Mouse (Mus musculus) layer of hippocampus, postnatal 10 days (tissue): Measurements from ENCODE around the gene Kif17. TPM values are rescaled to one million over a fixed set of nuclear protein-coding genes. Genes with fewer than 3 reads are reported as not detected.

ENCODE experiments used
- DNase-seq, 2 experiments: peaks; one replicate each; pipeline ENCODE4 v3.0.0; 2021; ENCODE audit warnings: low spot score in 2 of 2
- microRNA-seq, 2 experiments: library from miRNA; unstranded; fragments of <30 nt; microRNA quantifications; one replicate each; pipeline ENCODE4 v1.2.0; 2021
- total RNA-seq, 2 experiments: library from RNA; stranded (reverse); gene quantifications; 2 replicates each; pipeline ENCODE4 v1.2.3; 2021

Kif17 gene
- total RNA-seq, 2 experiments from 2014 or later, result 12.5 to 12.7 TPM

DNA sequence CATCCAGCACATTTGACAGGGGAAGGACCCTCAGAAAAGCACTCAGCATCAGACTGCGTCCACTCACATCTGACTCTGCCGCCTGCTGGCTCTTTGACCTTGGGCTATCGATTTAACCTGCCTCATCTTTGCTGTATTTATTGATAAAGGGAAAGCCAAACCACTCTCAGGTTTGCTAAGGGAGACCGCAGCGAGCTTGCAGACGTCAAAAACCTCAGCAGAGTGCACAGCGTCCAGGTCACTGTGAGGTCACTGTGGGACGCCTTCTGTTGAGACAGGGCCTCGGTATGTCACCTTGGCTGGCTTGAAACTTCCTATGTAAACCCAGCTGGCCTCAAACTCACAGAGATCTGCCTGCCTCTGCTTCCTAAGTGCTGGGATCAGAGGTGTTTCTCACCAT, 87.1 kb downstream of the Kif17 start:
- DNase-seq, result no peak

- DNase-seq, result peak; percentile 67 to 68
These were observed 89.7 kb downstream of the Kif17 start for GRCm38 (mm10) chr4:138339963-138340362.

DNA sequence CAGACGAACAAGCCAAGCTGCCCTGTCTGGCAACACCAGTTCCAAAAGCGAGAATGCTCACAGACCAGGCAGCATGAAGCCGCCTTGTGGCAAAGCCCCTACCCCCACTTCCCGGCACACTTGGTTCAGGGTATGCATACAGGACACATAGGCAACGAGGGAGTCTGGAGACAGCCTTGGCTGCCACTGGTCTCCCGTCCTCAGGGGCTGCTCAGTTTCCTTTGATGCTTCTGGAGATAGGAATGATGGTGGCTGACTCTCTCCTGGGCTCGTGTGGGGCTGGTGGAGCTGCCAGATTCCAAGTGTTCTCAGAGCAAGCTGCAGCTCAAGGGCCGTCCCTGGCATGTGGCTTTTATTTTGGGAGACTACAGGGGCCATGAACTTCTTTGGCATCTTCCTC, 91.2 kb downstream of the Kif17 start:
- DNase-seq, result no peak

GRCm38 (mm10) chr4:138342048-138342447, 91.8 kb downstream of the Kif17 start:
- DNase-seq, result no peak

DNA sequence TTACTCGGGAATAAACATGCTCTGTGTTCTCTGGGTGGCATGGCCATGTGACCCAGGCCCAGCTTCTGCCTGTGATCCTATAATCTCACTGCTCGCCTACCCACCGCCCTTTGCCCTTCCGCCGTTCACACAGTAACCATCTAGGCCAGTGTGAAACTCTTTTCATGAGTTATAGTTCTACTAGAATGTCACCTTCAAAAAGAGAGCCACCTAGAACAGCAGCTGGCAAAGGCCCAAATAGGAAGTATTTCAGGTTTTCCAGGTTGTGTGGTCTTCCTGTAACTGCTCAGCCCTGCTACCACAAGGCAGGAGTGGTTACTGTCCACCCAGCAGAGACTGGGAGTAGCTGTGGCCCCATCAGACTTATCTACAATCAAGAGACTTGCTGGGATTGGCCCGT, 92.5 kb downstream of the Kif17 start:
- DNase-seq, result no peak

DNA sequence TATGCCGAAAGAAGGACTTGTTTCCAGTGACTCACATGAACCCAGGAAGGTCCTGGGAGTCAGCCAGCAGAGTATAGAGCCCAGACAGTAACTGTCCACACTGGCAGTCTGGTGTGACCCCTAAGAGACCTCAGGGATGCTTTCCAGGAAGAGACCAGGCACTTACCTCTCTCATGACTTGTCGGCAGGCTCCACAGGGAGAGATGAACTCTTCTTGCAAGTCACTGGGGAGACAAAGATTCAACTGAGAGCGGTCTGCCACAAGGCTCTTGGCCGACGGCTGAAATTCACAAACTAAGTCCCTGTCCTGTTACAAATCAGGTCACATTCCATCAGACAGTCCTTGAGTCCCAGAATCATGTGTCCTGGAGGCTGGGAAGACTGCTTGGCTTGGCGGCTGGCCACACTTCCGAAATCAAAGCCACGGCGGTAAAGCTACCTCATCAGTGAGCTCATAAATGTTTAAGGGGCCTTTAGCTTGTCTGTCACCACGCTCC, 93.2 kb downstream of the Kif17 start:
- no peak for DNase-seq

DNA sequence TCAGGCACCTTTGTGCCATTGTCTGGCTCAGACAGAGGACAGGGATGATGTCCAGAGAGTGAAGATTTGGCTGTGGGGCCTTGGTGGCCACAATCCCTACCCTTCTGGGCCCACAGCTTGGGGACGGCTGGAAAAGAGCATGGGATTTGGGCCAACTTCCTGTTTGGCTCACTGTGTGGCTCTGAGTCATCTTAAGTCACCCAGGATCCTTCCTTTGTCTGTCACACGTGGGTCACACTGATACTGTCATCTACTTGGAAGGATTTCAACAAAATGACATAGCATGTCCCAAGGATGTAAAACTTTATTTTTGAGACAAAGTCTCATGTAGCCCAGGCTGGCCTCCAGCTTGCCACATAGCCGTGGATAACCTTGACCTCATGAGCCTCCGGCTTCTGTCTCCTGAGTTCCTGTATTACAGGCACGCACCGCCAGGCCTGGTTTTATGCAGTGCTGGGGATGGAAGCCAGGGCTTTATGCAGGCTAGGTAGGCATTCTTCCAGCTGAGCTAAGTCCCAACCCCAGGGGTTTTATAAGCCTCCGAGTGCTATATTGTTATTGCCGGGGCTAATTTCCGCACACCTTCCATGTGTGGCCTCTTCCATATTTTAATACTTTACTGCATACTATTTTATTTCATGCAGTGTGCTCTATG, 94.8 kb downstream of the Kif17 start:
- DNase-seq, result no peak

- no peak for DNase-seq
These were observed 97.0 kb downstream of the Kif17 start for GRCm38 (mm10) chr4:138347280-138347679.

DNA sequence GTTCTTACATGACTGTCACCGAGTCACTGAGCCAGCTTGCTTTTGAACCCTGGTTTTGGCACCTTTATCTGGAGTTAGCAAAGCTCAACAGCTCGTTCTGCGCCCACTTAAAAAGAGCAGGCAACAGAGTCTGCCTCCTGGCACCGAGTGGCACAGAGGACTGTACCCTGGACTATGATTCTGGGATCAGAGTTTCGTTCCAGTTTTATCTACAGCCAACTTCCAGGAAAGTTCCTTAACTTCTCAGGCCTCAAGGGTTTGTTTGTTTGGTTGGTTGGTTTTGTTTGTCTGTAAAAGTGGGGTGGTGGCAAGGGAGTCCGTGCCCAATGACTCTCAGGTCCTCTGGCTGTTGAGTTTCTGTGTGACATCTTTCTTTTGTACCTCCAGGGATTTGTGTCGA, 98.5 kb downstream of the Kif17 start:
- no peak for DNase-seq

Small RNAs within 50 kb of the gene (microRNA-seq; reads per million reads assigned to microRNA genes)
- 0 reads per million in 2 experiments for gene Gm27646
- 7.4 to 7.8 reads per million in 2 experiments for gene Mir7019

Other genes with a start within 250 kb of the Kif17 start
- gene Hp1bp3, start 34.1 kb upstream of the Kif17 start, total RNA-seq, result 100 to 1,000 TPM; 158 to 161 TPM
- gene Sh2d5, start within 50 bp of the Kif17 start, total RNA-seq, result 10 to 100 TPM; 19.1 to 21.5 TPM
- gene Ddost, start 54.3 kb downstream of the Kif17 start, total RNA-seq, result 100 to 1,000 TPM; 106 to 108 TPM
- 100 to 1,000 TPM; 128 to 131 TPM for gene Pink1, start 75.9 kb downstream of the Kif17 start, total RNA-seq
- 1 to 10 TPM; 2.1 to 2.3 TPM for gene Cda, start 117.6 kb downstream of the Kif17 start, total RNA-seq
- gene Fam43b, start 146.1 kb downstream of the Kif17 start, total RNA-seq, result 10 to 100 TPM; 29.3 to 33.8 TPM
- gene Mul1, start 184.2 kb downstream of the Kif17 start, total RNA-seq, result 10 to 100 TPM; 39.1 to 43.4 TPM
- gene Camk2n1, start 203.9 kb downstream of the Kif17 start, total RNA-seq, result 100 to 1,000 TPM; 161 to 168 TPM